ENCODE assay signal across 10 mouse cellular contexts in the genomic region with DNA sequence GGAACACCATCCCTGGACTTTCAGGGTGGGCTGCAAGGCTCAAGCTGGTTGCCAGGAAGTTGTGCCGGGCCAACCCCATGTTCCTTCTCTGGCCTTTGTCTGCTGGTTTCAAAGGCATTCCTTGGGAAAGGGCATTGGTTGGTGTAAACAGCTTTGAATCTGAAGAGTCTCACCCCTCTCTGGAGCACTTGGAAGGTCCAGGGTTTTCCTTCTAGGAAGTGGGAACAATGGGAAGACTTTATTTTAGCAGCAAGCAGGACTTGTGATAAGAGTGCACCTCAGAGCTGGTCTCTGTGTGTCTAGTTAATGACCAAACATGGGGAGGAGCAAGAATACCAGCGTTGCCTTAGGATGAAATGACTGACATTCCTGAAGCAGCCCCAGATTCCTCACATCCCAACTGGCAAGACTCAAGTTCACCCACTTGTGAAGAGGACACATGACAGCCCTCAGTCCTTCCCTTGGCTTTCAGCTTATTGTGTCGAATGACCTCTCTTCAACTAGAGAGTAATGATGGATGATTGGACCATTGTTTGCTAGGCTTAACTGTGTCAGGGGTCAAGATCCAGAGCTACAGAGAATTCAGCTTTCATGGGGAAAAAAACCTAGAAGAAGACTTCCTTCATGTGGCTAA.
DNase-seq lines count a peak whose midpoint lies in the region; TF ChIP-seq lines count a peak whose summit lies in the region.
"Had no signal": no experiment of that assay in that cellular context is flagged by ENCODE, and none has a peak within 500 bp of the region (broad histone marks: within the 10 kb centered on the region; RNA-seq: fewer than 3 reads in every experiment).

No protein-coding gene starts in this region.

- H3K27ac ChIP-seq in layer of hippocampus, adult 2 months: peak overlapping the region; percentile 76
- H3K27ac ChIP-seq: hindbrain, embryonic 15.5 days; midbrain, embryonic 12.5 days had no signal

- TF ChIP-seq CTCF in layer of hippocampus, adult 2 months (conservative IDR thresholded peaks at IDR 0.05): no peak

- no peak for DNase-seq in layer of hippocampus, adult 2 months (ENCODE audit: low spot score in 2 of 2)
- no peak for DNase-seq in layer of hippocampus, adult 11-12 months (ENCODE audit: low spot score)
- DNase-seq in embryo, embryonic 10.5 days (ENCODE audit: low spot score): peak; percentile 61
- DNase-seq in kidney, postnatal 14 days: peak; percentile 30
- DNase-seq in retina, postnatal 1 day: peak; percentile 41
- DNase-seq in ovary, postnatal 10 days (ENCODE audit: low spot score): no peak
- no peak for DNase-seq in ovary, adult 18-20 months (ENCODE audit: low spot score)
- no peak for DNase-seq in testis, postnatal 10 days (ENCODE audit: low spot score)

- H3K4me3 ChIP-seq in layer of hippocampus, adult 2 months: no peak overlapping the region
- H3K4me3 ChIP-seq: hindbrain, embryonic 15.5 days; midbrain, embryonic 12.5 days had no signal

Comparison
In these comparisons a context has a peak if more than half of its experiments do, and no peak if none do; other contexts are left out.
1. DNase-seq: peak in embryo, embryonic 10.5 days (single experiment), kidney, postnatal 14 days (single experiment) and retina, postnatal 1 day (single experiment); none in layer of hippocampus, adult 2 months (0 of 2), layer of hippocampus, adult 11-12 months (single experiment), ovary, postnatal 10 days (single experiment), ovary, adult 18-20 months (single experiment) and testis, postnatal 10 days (single experiment).